Mouse (Mus musculus) lung, embryonic 15.5 days (tissue): ENCODE data around the gene Mmp9. TPM values are rescaled to one million over a fixed set of nuclear protein-coding genes. Genes with fewer than 3 reads are reported as not detected.

Experiments used
- ATAC-seq: fragments of 200-750 bp; cut with Nextera tagmentation; 2 replicates; pipeline ENCODE4 v1.8.0; 2017; ENCODE audit warnings: moderate number of reproducible peaks, borderline replicate concordance; ENCODE audit not compliant: low FRiP score, low TSS enrichment; ENCODE audit errors: extremely low read depth
- H3K27ac ChIP-seq: fragments of 300-500 bp; sonication (generic); 2 replicates; pipeline ENCODE4 v1.5.1; 2015; ENCODE audit warnings: moderate library complexity, mild to moderate bottlenecking, inconsistent platforms
- H3K27me3 ChIP-seq: fragments of 300-500 bp; sonication (generic); 2 replicates; pipeline ENCODE4 v1.6.1; 2015; ENCODE audit warnings: inconsistent platforms
- H3K36me3 ChIP-seq: fragments of 300-500 bp; sonication (generic); 2 replicates; pipeline ENCODE4 v1.6.1; 2015; ENCODE audit warnings: inconsistent platforms
- H3K4me1 ChIP-seq: fragments of 300-500 bp; sonication (generic); 2 replicates; pipeline ENCODE4 v1.6.1; 2015; ENCODE audit warnings: inconsistent platforms
- H3K4me2 ChIP-seq: fragments of 300-500 bp; sonication (generic); 2 replicates; pipeline ENCODE4 v1.6.1; 2015; ENCODE audit warnings: inconsistent platforms, mild to moderate bottlenecking, moderate library complexity
- H3K4me3 ChIP-seq: fragments of 300-500 bp; sonication (generic); 2 replicates; pipeline ENCODE4 v1.5.1; 2015; ENCODE audit warnings: mild to moderate bottlenecking, inconsistent platforms
- H3K9ac ChIP-seq: fragments of 300-500 bp; sonication (generic); 2 replicates; pipeline ENCODE4 v1.6.1; 2015; ENCODE audit warnings: inconsistent platforms
- H3K9me3 ChIP-seq: fragments of 300-500 bp; sonication (generic); 2 replicates; pipeline ENCODE4 v1.6.1; 2016; ENCODE audit warnings: inconsistent platforms
- WGBS: fragments of 180-500 bp; shearing (Covaris S2); methylation state at CpG from one replicate; pipeline ENCODE4 v1.1.7; 2015; 5-methylcytosine and 5-hydroxymethylcytosine counted together
- polyA plus RNA-seq: library from polyadenylated mRNA; unstranded; fragments of >200 nt; fragmentation: Nextera tagmentation; extraction: Ambion mirVana; gene quantifications from 2 replicates; pipeline ENCODE4 v1.2.1, GENCODE M21; 2015

Gene Mmp9
- polyA plus RNA-seq, 1 experiment from 2014 or later: 1.4 TPM

- H3K4me2 ChIP-seq: no peak overlapping the region
- peaks cover 7% of the 10 kb centered on the region; the same call in 1 of the 2 replicates for H3K36me3 ChIP-seq
- H3K27me3 ChIP-seq: no peaks in the 10 kb centered on the region
- peaks cover 12% of the 10 kb centered on the region; the same call in 1 of the 2 replicates for H3K4me1 ChIP-seq
- 68% methylated on average over 5 of the region's 5 CpGs for WGBS
- no peak overlapping the region for H3K27ac ChIP-seq
- no peaks in the 10 kb centered on the region for H3K9me3 ChIP-seq
- no peak overlapping the region for H3K4me3 ChIP-seq
- no peak for ATAC-seq
- H3K9ac ChIP-seq: no peak overlapping the region
These were observed 23.8 kb upstream of the Mmp9 start for GRCm38 (mm10) chr2:164916820-164917219.

- Histone ChIP-seq H3K4me2 (no peak overlapping the region), H3K27ac (no peak overlapping the region), H3K36me3 (peaks cover 7% of the 10 kb centered on the region; the same call in 1 of the 2 replicates), H3K9me3 (no peaks in the 10 kb centered on the region), H3K9ac (no peak overlapping the region), H3K27me3 (no peaks in the 10 kb centered on the region), H3K4me3 (no peak overlapping the region), H3K4me1 (peaks cover 9% of the 10 kb centered on the region; the same call in 1 of the 2 replicates)
- no peak for ATAC-seq
- WGBS: 61% methylated on average over 10 of the region's 10 CpGs
These were observed 23.2 kb upstream of the Mmp9 start for GRCm38 (mm10) chr2:164917371-164917770.

- ATAC-seq: no peak
- no peaks in the 10 kb centered on the region for H3K9me3 ChIP-seq
- H3K27me3 ChIP-seq: no peaks in the 10 kb centered on the region
- peaks cover 4% of the 10 kb centered on the region; the same call in 1 of the 2 replicates for H3K4me1 ChIP-seq
- 72% methylated on average over 4 of the region's 5 CpGs for WGBS
- peaks cover 7% of the 10 kb centered on the region; the same call in 1 of the 2 replicates for H3K36me3 ChIP-seq
- no peak overlapping the region for H3K4me3 ChIP-seq
- no peak overlapping the region for H3K27ac ChIP-seq
- H3K9ac ChIP-seq: no peak overlapping the region
- no peak overlapping the region for H3K4me2 ChIP-seq
These were observed 22.3 kb upstream of the Mmp9 start for GRCm38 (mm10) chr2:164918325-164918724.

GRCm38 (mm10) chr2:164921984-164922383 lies 18.6 kb upstream of the Mmp9 start:
- H3K9me3 ChIP-seq: no peaks in the 10 kb centered on the region
- peaks cover 4% of the 10 kb centered on the region; the same call in 1 of the 2 replicates for H3K27me3 ChIP-seq
- H3K4me1 ChIP-seq: no peaks in the 10 kb centered on the region
- H3K4me2 ChIP-seq: no peak overlapping the region
- peaks cover 7% of the 10 kb centered on the region; the same call in 1 of the 2 replicates for H3K36me3 ChIP-seq
- no peak for ATAC-seq
- no peak overlapping the region for H3K27ac ChIP-seq
- no peak overlapping the region for H3K9ac ChIP-seq
- 53% methylated on average over 7 of the region's 7 CpGs for WGBS
- H3K4me3 ChIP-seq: no peak overlapping the region

- Histone ChIP-seq H3K9me3 (no peaks in the 10 kb centered on the region), H3K27ac (no peak overlapping the region), H3K27me3 (peaks cover 4% of the 10 kb centered on the region; the same call in 1 of the 2 replicates), H3K4me3 (no peak overlapping the region), H3K9ac (no peak overlapping the region), H3K4me2 (no peak overlapping the region), H3K36me3 (peaks cover 7% of the 10 kb centered on the region; the same call in 1 of the 2 replicates), H3K4me1 (no peaks in the 10 kb centered on the region)
- 53% methylated on average over 4 of the region's 4 CpGs for WGBS
- ATAC-seq: no peak
These were observed 17.3 kb upstream of the Mmp9 start for GRCm38 (mm10) chr2:164923291-164923690.

- no peaks in the 10 kb centered on the region for H3K4me1 ChIP-seq
- H3K36me3 ChIP-seq: peaks cover 5% of the 10 kb centered on the region; the same call in 1 of the 2 replicates
- H3K27ac ChIP-seq: no peak overlapping the region
- ATAC-seq: 0 out of 2 replicates have a peak, but pooled peaks have one; percentile 20
- peaks cover 4% of the 10 kb centered on the region; the same call in 1 of the 2 replicates for H3K27me3 ChIP-seq
- H3K9me3 ChIP-seq: no peaks in the 10 kb centered on the region
- no peak overlapping the region for H3K4me3 ChIP-seq
- H3K4me2 ChIP-seq: no peak overlapping the region
- no peak overlapping the region for H3K9ac ChIP-seq
- WGBS: 31% methylated on average over 11 of the region's 11 CpGs
These were observed 16.3 kb upstream of the Mmp9 start for GRCm38 (mm10) chr2:164924100-164924857.

- no peak overlapping the region for H3K27ac ChIP-seq
- H3K27me3 ChIP-seq: peaks cover 25% of the 10 kb centered on the region
- WGBS: 30% methylated on average over 11 of the region's 11 CpGs
- H3K9me3 ChIP-seq: no peaks in the 10 kb centered on the region
- H3K4me2 ChIP-seq: no peak overlapping the region
- H3K36me3 ChIP-seq: no peaks in the 10 kb centered on the region
- ATAC-seq: peak; percentile 32; the same call in 1 of the 2 replicates
- no peaks in the 10 kb centered on the region for H3K4me1 ChIP-seq
- no peak overlapping the region for H3K9ac ChIP-seq
- H3K4me3 ChIP-seq: no peak overlapping the region
These were observed 9.6 kb upstream of the Mmp9 start for GRCm38 (mm10) chr2:164930706-164931581.

GRCm38 (mm10) chr2:164933534-164933933 lies 7.0 kb upstream of the Mmp9 start:
- WGBS: 29% methylated on average over 10 of the region's 10 CpGs
- H3K4me2 ChIP-seq: no peak overlapping the region

GRCm38 (mm10) chr2:164935991-164936390 lies 4.6 kb upstream of the Mmp9 start:
- H3K27me3 ChIP-seq: peaks cover 66% of the 10 kb centered on the region
- H3K4me3 ChIP-seq: no peak overlapping the region
- no peaks in the 10 kb centered on the region for H3K9me3 ChIP-seq
- WGBS: 54% methylated on average over 4 of the region's 4 CpGs
- no peaks in the 10 kb centered on the region for H3K36me3 ChIP-seq
- no peak overlapping the region for H3K4me2 ChIP-seq
- H3K4me1 ChIP-seq: peaks cover 12% of the 10 kb centered on the region; the same call in 1 of the 2 replicates
- H3K9ac ChIP-seq: no peak overlapping the region
- no peak overlapping the region for H3K27ac ChIP-seq
- ATAC-seq: no peak

More at GRCm38 (mm10) chr2:164933534-164933933, 7.0 kb upstream of the Mmp9 start:
- Histone ChIP-seq H3K27me3 (peaks cover 41% of the 10 kb centered on the region), H3K4me1 (peaks cover 4% of the 10 kb centered on the region; the same call in 1 of the 2 replicates), H3K9ac (no peak overlapping the region), H3K27ac (no peak overlapping the region), H3K9me3 (no peaks in the 10 kb centered on the region), H3K36me3 (no peaks in the 10 kb centered on the region), H3K4me3 (no peak overlapping the region)
- no peak for ATAC-seq

GRCm38 (mm10) chr2:164938146-164939091 lies 2.2 kb upstream of the Mmp9 start:
- Histone ChIP-seq H3K4me3 (peak overlapping the region; percentile 25), H3K9me3 (no peaks in the 10 kb centered on the region), H3K36me3 (no peaks in the 10 kb centered on the region), H3K4me2 (peak overlapping the region; percentile 53), H3K27me3 (peaks cover 59% of the 10 kb centered on the region), H3K27ac (no peak overlapping the region), H3K9ac (no peak overlapping the region), H3K4me1 (peaks cover 12% of the 10 kb centered on the region; the same call in 1 of the 2 replicates)
- ATAC-seq: peak; percentile 63; the same call in 1 of the 2 replicates
- WGBS: 2% methylated on average over 39 of the region's 39 CpGs

GRCm38 (mm10) chr2:164939106-164939505 lies 1.5 kb upstream of the Mmp9 start:
- no peak for ATAC-seq
- 3% methylated on average over 11 of the region's 11 CpGs for WGBS

More at GRCm38 (mm10) chr2:164939106-164939505, 1.5 kb upstream of the Mmp9 start:
- H3K4me1 ChIP-seq: peaks cover 12% of the 10 kb centered on the region; the same call in 1 of the 2 replicates
- no peak overlapping the region for H3K27ac ChIP-seq
- peak overlapping the region; percentile 53 for H3K4me2 ChIP-seq
- peak overlapping the region; percentile 25; the same call in 1 of the 2 replicates for H3K4me3 ChIP-seq
- H3K9me3 ChIP-seq: no peaks in the 10 kb centered on the region
- H3K9ac ChIP-seq: no peak overlapping the region
- no peaks in the 10 kb centered on the region for H3K36me3 ChIP-seq
- H3K27me3 ChIP-seq: peaks cover 57% of the 10 kb centered on the region
